Mouse (Mus musculus) G1E (cell line): ENCODE results near the gene Ddx42.

Source experiments
- CTCF ChIP-seq: IDR thresholded peaks from 2 replicates; pipeline ENCODE4 v1.5.1; 2012; ENCODE audit warnings: low read depth, low read length, inconsistent platforms, mixed read lengths
- GATA1 ChIP-seq: IDR thresholded peaks from 2 replicates; pipeline ENCODE4 v1.6.1; 2012; ENCODE audit warnings: borderline replicate concordance, low read length, inconsistent platforms, mixed read lengths
- GATA2 ChIP-seq: IDR thresholded peaks from 2 replicates; pipeline ENCODE4 v1.6.1; 2012; ENCODE audit warnings: low read depth, low read length, inconsistent platforms, borderline replicate concordance
- POLR2AphosphoS5 ChIP-seq: IDR thresholded peaks from 2 replicates; pipeline ENCODE4 v1.6.1; 2012; ENCODE audit warnings: low read depth, low read length, inconsistent platforms; ENCODE audit not compliant: insufficient replicate concordance
- TAL1 ChIP-seq: conservative IDR thresholded peaks from 2 replicates; pipeline ENCODE4 v1.6.1; 2012; ENCODE audit warnings: low read depth, low read length, inconsistent platforms, mixed read lengths

GRCm38 (mm10) chr11:106286987-106287386, 70.3 kb downstream of the Ddx42 start:
- TF ChIP-seq GATA1 = no peak
- no peak for TF ChIP-seq CTCF
- no peak for TF ChIP-seq TAL1
- no peak for TF ChIP-seq POLR2AphosphoS5
- TF ChIP-seq GATA2 = no peak
